Mouse (Mus musculus) liver, postnatal 0 days (tissue): Measurements from ENCODE around the gene Slc44a1.

Experiments used
- CTCF ChIP-seq: sonication (generic); IDR thresholded peaks from 2 replicates; pipeline ENCODE4 v1.5.1; 2016; ENCODE audit warnings: antibody characterized with exemption, low read depth
- EP300 ChIP-seq: IDR thresholded peaks from 2 replicates; pipeline ENCODE4 v1.6.1; 2016; ENCODE audit warnings: antibody characterized with exemption, low read depth, mild to moderate bottlenecking

GRCm38 (mm10) chr4:53487216-53488188 is 47.3 kb downstream of the Slc44a1 start:
- TF ChIP-seq CTCF (no peak), EP300 (no peak)
